Mouse (Mus musculus) heart, postnatal 0 days (tissue): Measurements from ENCODE around the gene Ang2. TPM values are rescaled to one million over a fixed set of nuclear protein-coding genes. Genes with fewer than 3 reads are reported as not detected.
A peak's percentile ranks its signal among the peaks of the same experiment; 100 is the strongest.
"Not testable (repeated sequence)": the region's sequence is repeated elsewhere in the genome, so short reads cannot be mapped to it uniquely, and the experiment has no call there.

ENCODE experiments used
- ATAC-seq: fragments of 200-750 bp; cut with Nextera tagmentation; 2 replicates; pipeline ENCODE4 v1.8.0; 2017; ENCODE audit warnings: low read depth, moderate number of reproducible peaks, moderate library complexity; ENCODE audit not compliant: insufficient read depth
- DNase-seq: peaks from one replicate; pipeline ENCODE4 v3.0.0-alpha.2; 2016; ENCODE audit warnings: low spot score
- H3K27ac ChIP-seq: fragments of 300-500 bp; sonication (generic); 2 replicates; pipeline ENCODE4 v1.5.1; 2014; ENCODE audit warnings: low read depth, mild to moderate bottlenecking
- H3K27me3 ChIP-seq: fragments of 300-500 bp; sonication (generic); 2 replicates; pipeline ENCODE4 v1.6.1; 2014; ENCODE audit warnings: low read length, mixed read lengths; ENCODE audit not compliant: control insufficient read depth, insufficient read depth
- H3K36me3 ChIP-seq: fragments of 300-500 bp; sonication (generic); replicated peaks from 2 replicates; pipeline ENCODE4 v1.6.1; 2014; ENCODE audit warnings: low read length, mixed read lengths; ENCODE audit not compliant: control insufficient read depth, insufficient read depth
- H3K4me1 ChIP-seq: fragments of 300-500 bp; sonication (generic); 2 replicates; pipeline ENCODE4 v1.6.1; 2014; ENCODE audit warnings: antibody characterized with exemption; ENCODE audit not compliant: control insufficient read depth, insufficient read depth
- H3K4me2 ChIP-seq: fragments of 300-500 bp; sonication (generic); 2 replicates; pipeline ENCODE4 v1.6.1; 2014; ENCODE audit warnings: low read depth, mild to moderate bottlenecking, low read length, moderate library complexity
- H3K4me3 ChIP-seq: fragments of 300-500 bp; sonication (generic); 2 replicates; pipeline ENCODE4 v1.5.1; 2014; ENCODE audit warnings: low read depth, low read length
- H3K9ac ChIP-seq: fragments of 300-500 bp; sonication (generic); replicated peaks from 2 replicates; pipeline ENCODE4 v1.6.1; 2014; ENCODE audit warnings: low read depth, low read length, mixed read lengths
- H3K9me3 ChIP-seq: fragments of 300-500 bp; sonication (generic); replicated peaks from 2 replicates; pipeline ENCODE4 v1.6.1; 2016; ENCODE audit warnings: low read length; ENCODE audit not compliant: control insufficient read depth
- CTCF ChIP-seq: IDR thresholded peaks from 2 replicates; pipeline ENCODE4 v1.5.1; 2016; ENCODE audit warnings: antibody characterized with exemption, control low read depth, low read depth
- EP300 ChIP-seq: IDR thresholded peaks from 2 replicates; pipeline ENCODE4 v1.6.1; 2016; ENCODE audit warnings: antibody characterized with exemption, low read depth
- WGBS: fragments of 180-500 bp; shearing (Covaris S2); extraction: QIAGEN DNeasy Blood & Tissue Kit; methylation state at CpG from one replicate; pipeline ENCODE4 v1.1.7; 2014; 5-methylcytosine and 5-hydroxymethylcytosine counted together
- polyA plus RNA-seq: library from polyadenylated mRNA; unstranded; fragments of >200 nt; fragmentation: Nextera tagmentation; extraction: Ambion mirVana; gene quantifications from 2 replicates; pipeline ENCODE4 v1.2.1, GENCODE M21; 2015
- total RNA-seq: library from RNA; depleted of rRNA; stranded (reverse); fragments of >200 nt; gene quantifications from 2 replicates; pipeline ENCODE4 v1.2.3, GENCODE M21; 2014; ENCODE audit warnings: low replicate concordance

The Ang2 gene
- total and polyA plus RNA-seq, 2 experiments from 2014 or later = not detected

GRCm38 (mm10) chr14:51203115-51203514, 4.2 kb upstream of the Ang2 start, which contains the start of gene Ear14:
Gene Ear14 (plus strand): TSS chr14:51203391.
- no peak for TF ChIP-seq EP300
- no peak for TF ChIP-seq CTCF
- WGBS = 78% methylated on average over 2 of the region's 2 CpGs
- no peak within 1 kb of the TSS for H3K4me2 ChIP-seq
- H3K27me3 ChIP-seq = no peaks in the 10 kb centered on the region
- no peak within 1 kb of the TSS for H3K4me3 ChIP-seq
- H3K27ac ChIP-seq = no peak within 1 kb of the TSS
- H3K4me1 ChIP-seq = no peaks in the 10 kb centered on the region
- ATAC-seq = no peak
- DNase-seq = no peak
- H3K9ac ChIP-seq = no peak within 1 kb of the TSS
- H3K9me3 ChIP-seq = no peaks in the 10 kb centered on the region
- no peaks in the 10 kb centered on the region for H3K36me3 ChIP-seq

- no peak for TF ChIP-seq EP300
- TF ChIP-seq CTCF = no peak
- no peaks in the 10 kb centered on the region for H3K9me3 ChIP-seq
- H3K4me3 ChIP-seq = no peak overlapping the region
- no peaks in the 10 kb centered on the region for H3K36me3 ChIP-seq
- no peak for DNase-seq
- WGBS = 91% methylated on average over 2 of the region's 2 CpGs
- ATAC-seq = no peak
- no peak overlapping the region for H3K4me2 ChIP-seq
- H3K27me3 ChIP-seq = no peaks in the 10 kb centered on the region
- H3K4me1 ChIP-seq = no peaks in the 10 kb centered on the region; the same call in 1 of the 2 replicates
- no peak overlapping the region for H3K27ac ChIP-seq
- no peak overlapping the region for H3K9ac ChIP-seq
Measured at GRCm38 (mm10) chr14:51200466-51200865, 1.5 kb upstream of the Ang2 start.

- Histone ChIP-seq H3K27ac (no peak overlapping the region), H3K4me1 (no peaks in the 10 kb centered on the region; the same call in 1 of the 2 replicates), H3K4me2 (no peak overlapping the region), H3K9ac (no peak overlapping the region), H3K4me3 (no peak overlapping the region), H3K36me3 (no peaks in the 10 kb centered on the region), H3K9me3 (no peaks in the 10 kb centered on the region), H3K27me3 (no peaks in the 10 kb centered on the region)
- DNase-seq (no peak), ATAC-seq (no peak)
- 92% methylated on average over 2 of the region's 2 CpGs for WGBS
- TF ChIP-seq CTCF = no peak
- TF ChIP-seq EP300 = no peak
Measured at GRCm38 (mm10) chr14:51200054-51200453, 1.1 kb upstream of the Ang2 start.

GRCm38 (mm10) chr14:51195681-51196080, 3.3 kb downstream of the Ang2 start:
- peak; percentile 15 for DNase-seq

GRCm38 (mm10) chr14:51181051-51181450, 17.9 kb downstream of the Ang2 start:
- not testable (repeated sequence) for H3K27me3 ChIP-seq, ATAC-seq, H3K4me3 ChIP-seq, H3K9me3 ChIP-seq, H3K27ac ChIP-seq, H3K36me3 ChIP-seq, H3K4me2 ChIP-seq, H3K4me1 ChIP-seq, DNase-seq, H3K9ac ChIP-seq
- WGBS = 71% methylated on average over 2 of the region's 2 CpGs

More at GRCm38 (mm10) chr14:51195681-51196080, 3.3 kb downstream of the Ang2 start:
- no peaks in the 10 kb centered on the region for H3K9me3 ChIP-seq
- H3K27me3 ChIP-seq = no peaks in the 10 kb centered on the region
- no peak overlapping the region for H3K27ac ChIP-seq
- WGBS = 76% methylated on average over 4 of the region's 4 CpGs
- H3K4me3 ChIP-seq = no peak overlapping the region
- no peaks in the 10 kb centered on the region for H3K36me3 ChIP-seq
- TF ChIP-seq EP300 (no peak), CTCF (no peak)
- no peak overlapping the region for H3K4me2 ChIP-seq
- ATAC-seq = peak; percentile 39; the same call in 1 of the 2 replicates
- no peak overlapping the region for H3K9ac ChIP-seq
- no peaks in the 10 kb centered on the region; the same call in 1 of the 2 replicates for H3K4me1 ChIP-seq

- TF ChIP-seq EP300 (no peak), CTCF (no peak)
- no peaks in the 10 kb centered on the region for H3K36me3 ChIP-seq
- ATAC-seq = no peak
- H3K27me3 ChIP-seq = no peaks in the 10 kb centered on the region
- no peaks in the 10 kb centered on the region for H3K9me3 ChIP-seq
- no peaks in the 10 kb centered on the region for H3K4me1 ChIP-seq
- DNase-seq = no peak
- 74% methylated on average over 4 of the region's 4 CpGs for WGBS
- no peak overlapping the region for H3K4me2 ChIP-seq
- no peak overlapping the region for H3K4me3 ChIP-seq
- no peak overlapping the region for H3K27ac ChIP-seq
- H3K9ac ChIP-seq = no peak overlapping the region
Measured at GRCm38 (mm10) chr14:51173843-51174242, 25.1 kb downstream of the Ang2 start.

GRCm38 (mm10) chr14:51172947-51173346, 26.0 kb downstream of the Ang2 start:
- H3K4me2 ChIP-seq, H3K27ac ChIP-seq, H3K4me1 ChIP-seq, H3K9ac ChIP-seq, DNase-seq, H3K36me3 ChIP-seq, H3K9me3 ChIP-seq, ATAC-seq, H3K4me3 ChIP-seq, H3K27me3 ChIP-seq: not testable (repeated sequence)
- 57% methylated on average over 4 of the region's 4 CpGs for WGBS
